Mouse (Mus musculus) hindbrain, postnatal 0 days (tissue): ENCODE measurements around the gene Fam69b. TPM values are rescaled to one million over a fixed set of nuclear protein-coding genes. Genes with fewer than 3 reads are reported as not detected.

ENCODE experiments used
- ATAC-seq: fragments of 200-750 bp; cut with Nextera tagmentation; 2 replicates; pipeline ENCODE4 v1.8.0; 2017; ENCODE audit warnings: mild to moderate bottlenecking, moderate TSS enrichment, moderate library complexity
- DNase-seq: peaks from one replicate; pipeline ENCODE4 v3.0.0-alpha.2; 2015; ENCODE audit warnings: low spot score
- H3K27ac ChIP-seq: fragments of 300-500 bp; sonication (generic); 2 replicates; pipeline ENCODE4 v1.5.1; 2014; ENCODE audit warnings: mild to moderate bottlenecking
- H3K27me3 ChIP-seq: fragments of 300-500 bp; sonication (generic); 2 replicates; pipeline ENCODE4 v1.6.1; 2014; ENCODE audit warnings: low read length, mixed read lengths; ENCODE audit not compliant: insufficient read depth
- H3K36me3 ChIP-seq: fragments of 300-500 bp; sonication (generic); 2 replicates; pipeline ENCODE4 v1.6.1; 2014; ENCODE audit warnings: low read length, mixed read lengths; ENCODE audit not compliant: insufficient read depth
- H3K4me1 ChIP-seq: fragments of 300-500 bp; sonication (generic); 2 replicates; pipeline ENCODE4 v1.6.1; 2014; ENCODE audit warnings: antibody characterized with exemption, low read length, mixed read lengths; ENCODE audit not compliant: insufficient read depth
- H3K4me2 ChIP-seq: fragments of 300-500 bp; sonication (generic); 2 replicates; pipeline ENCODE4 v1.6.1; 2014; ENCODE audit warnings: low read depth, mild to moderate bottlenecking, low read length, moderate library complexity, mixed read lengths
- H3K4me3 ChIP-seq: fragments of 300-500 bp; sonication (generic); 2 replicates; pipeline ENCODE4 v1.5.1; 2014; ENCODE audit warnings: low read length
- H3K9ac ChIP-seq: fragments of 300-500 bp; sonication (generic); replicated peaks from 2 replicates; pipeline ENCODE4 v1.6.1; 2014; ENCODE audit warnings: mild to moderate bottlenecking, low read length, moderate library complexity, mixed read lengths
- H3K9me3 ChIP-seq: fragments of 300-500 bp; sonication (generic); 2 replicates; pipeline ENCODE4 v1.6.1; 2016; ENCODE audit warnings: low read length, mixed read lengths
- CTCF ChIP-seq: IDR thresholded peaks from 2 replicates; pipeline ENCODE4 v1.5.1; 2016; ENCODE audit warnings: antibody characterized with exemption, control low read depth, low read depth
- WGBS: fragments of 180-500 bp; shearing (Covaris S2); extraction: QIAGEN DNeasy Blood & Tissue Kit; methylation state at CpG from one replicate; pipeline ENCODE4 v1.1.7; 2014; 5-methylcytosine and 5-hydroxymethylcytosine counted together
- polyA plus RNA-seq: library from polyadenylated mRNA; unstranded; fragments of >200 nt; fragmentation: Nextera tagmentation; extraction: Ambion mirVana; gene quantifications from 2 replicates; pipeline ENCODE4 v1.2.1, GENCODE M21; 2015
- total RNA-seq: library from RNA; depleted of rRNA; stranded (reverse); fragments of >200 nt; gene quantifications from 2 replicates; pipeline ENCODE4 v1.2.3, GENCODE M21; 2014

Fam69b gene
- total and polyA plus RNA-seq, 2 experiments from 2014 or later, result 142 to 302 TPM

GRCm38 (mm10) chr2:26596898-26597297, 31.4 kb upstream of the Fam69b start:
- no peak overlapping the region for H3K4me2 ChIP-seq
- H3K27me3 ChIP-seq, result no peaks in the 10 kb centered on the region
- H3K4me1 ChIP-seq, result no peaks in the 10 kb centered on the region
- no peak overlapping the region for H3K4me3 ChIP-seq
- H3K27ac ChIP-seq, result no peak overlapping the region
- no peak for DNase-seq
- 89% methylated on average over 3 of the region's 3 CpGs for WGBS
- no peak overlapping the region for H3K9ac ChIP-seq
- no peak for ATAC-seq
- no peaks in the 10 kb centered on the region for H3K36me3 ChIP-seq
- no peaks in the 10 kb centered on the region for H3K9me3 ChIP-seq
- TF ChIP-seq CTCF, result no peak

GRCm38 (mm10) chr2:26597810-26598209, 30.4 kb upstream of the Fam69b start:
- Histone ChIP-seq H3K27me3 (no peaks in the 10 kb centered on the region), H3K9ac (no peak overlapping the region), H3K36me3 (no peaks in the 10 kb centered on the region), H3K27ac (no peak overlapping the region), H3K4me1 (no peaks in the 10 kb centered on the region), H3K9me3 (no peaks in the 10 kb centered on the region), H3K4me2 (no peak overlapping the region), H3K4me3 (no peak overlapping the region)
- 93% methylated on average over 2 of the region's 2 CpGs for WGBS
- no peak for TF ChIP-seq CTCF
- DNase-seq (no peak), ATAC-seq (no peak)

- DNase-seq, result no peak
- 89% methylated on average over 3 of the region's 3 CpGs for WGBS
- TF ChIP-seq CTCF, result no peak
- Histone ChIP-seq H3K9ac (no peak overlapping the region), H3K27ac (no peak overlapping the region), H3K27me3 (no peaks in the 10 kb centered on the region), H3K4me2 (no peak overlapping the region), H3K4me1 (no peaks in the 10 kb centered on the region), H3K4me3 (no peak overlapping the region), H3K9me3 (no peaks in the 10 kb centered on the region), H3K36me3 (no peaks in the 10 kb centered on the region)
- ATAC-seq, result no peak
These were observed 29.8 kb upstream of the Fam69b start for GRCm38 (mm10) chr2:26598462-26598861.

DNA sequence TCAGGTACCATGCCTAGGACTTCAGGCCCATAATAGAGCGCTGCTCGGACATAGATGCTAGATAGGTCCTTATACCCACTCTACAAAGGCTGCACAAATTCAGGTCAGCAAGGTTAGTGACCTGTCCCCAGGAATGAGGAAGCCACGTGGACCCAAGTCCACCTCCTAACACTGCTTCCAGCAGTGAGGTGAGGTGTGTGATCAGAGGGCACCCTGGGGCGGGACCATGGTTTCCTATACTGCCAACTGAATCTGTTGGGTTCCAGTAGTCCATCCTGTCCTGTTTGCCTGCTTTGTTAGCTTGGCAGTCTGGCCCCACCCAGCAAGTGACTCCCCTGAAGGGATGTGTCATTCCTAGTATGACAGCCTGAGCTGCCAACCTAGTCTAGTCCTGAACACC, 28.3 kb upstream of the Fam69b start:
- TF ChIP-seq CTCF, result no peak
- no peak overlapping the region for H3K4me2 ChIP-seq
- no peak for DNase-seq
- H3K36me3 ChIP-seq, result no peaks in the 10 kb centered on the region
- no peak overlapping the region for H3K9ac ChIP-seq
- ATAC-seq, result no peak
- no peak overlapping the region for H3K4me3 ChIP-seq
- H3K9me3 ChIP-seq, result no peaks in the 10 kb centered on the region
- no peaks in the 10 kb centered on the region for H3K4me1 ChIP-seq
- 93% methylated on average over 4 of the region's 4 CpGs for WGBS
- H3K27me3 ChIP-seq, result no peaks in the 10 kb centered on the region
- no peak overlapping the region for H3K27ac ChIP-seq

GRCm38 (mm10) chr2:26600664-26601063, 27.6 kb upstream of the Fam69b start:
- H3K4me1 ChIP-seq, result no peaks in the 10 kb centered on the region
- no peak overlapping the region for H3K27ac ChIP-seq
- no peak for TF ChIP-seq CTCF
- DNase-seq, result no peak
- H3K4me3 ChIP-seq, result no peak overlapping the region
- no peaks in the 10 kb centered on the region for H3K27me3 ChIP-seq
- H3K36me3 ChIP-seq, result no peaks in the 10 kb centered on the region
- H3K9ac ChIP-seq, result no peak overlapping the region
- ATAC-seq, result no peak
- H3K4me2 ChIP-seq, result no peak overlapping the region
- H3K9me3 ChIP-seq, result no peaks in the 10 kb centered on the region
- WGBS, result 88% methylated on average over 2 of the region's 2 CpGs

DNA sequence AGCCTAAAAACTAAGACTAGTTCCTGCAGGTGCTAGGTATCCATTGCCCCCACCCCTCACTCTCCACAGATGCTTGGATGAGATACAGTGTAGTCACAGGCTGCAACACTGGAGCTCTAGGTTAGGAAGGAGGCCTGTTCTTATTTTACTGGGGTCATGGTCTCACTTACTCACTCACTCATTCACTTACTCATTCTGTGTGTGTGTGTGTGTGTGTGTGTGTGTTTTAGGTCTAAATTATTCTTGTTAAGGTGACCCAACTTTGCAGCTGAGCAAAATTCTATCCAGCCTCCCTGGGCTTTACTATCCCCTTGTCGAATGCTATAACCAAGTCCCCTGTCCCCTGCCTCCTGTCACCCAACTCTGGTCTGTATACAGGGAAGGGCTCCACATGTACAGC, 26.7 kb upstream of the Fam69b start:
- Histone ChIP-seq H3K4me3 (no peak overlapping the region), H3K9ac (no peak overlapping the region), H3K4me2 (no peak overlapping the region), H3K36me3 (no peaks in the 10 kb centered on the region), H3K4me1 (no peaks in the 10 kb centered on the region), H3K27me3 (no peaks in the 10 kb centered on the region), H3K9me3 (no peaks in the 10 kb centered on the region), H3K27ac (no peak overlapping the region)
- no peak for DNase-seq
- no peak for TF ChIP-seq CTCF
- ATAC-seq, result no peak
- 78% methylated on average over 1 of the region's 1 CpGs for WGBS

DNA sequence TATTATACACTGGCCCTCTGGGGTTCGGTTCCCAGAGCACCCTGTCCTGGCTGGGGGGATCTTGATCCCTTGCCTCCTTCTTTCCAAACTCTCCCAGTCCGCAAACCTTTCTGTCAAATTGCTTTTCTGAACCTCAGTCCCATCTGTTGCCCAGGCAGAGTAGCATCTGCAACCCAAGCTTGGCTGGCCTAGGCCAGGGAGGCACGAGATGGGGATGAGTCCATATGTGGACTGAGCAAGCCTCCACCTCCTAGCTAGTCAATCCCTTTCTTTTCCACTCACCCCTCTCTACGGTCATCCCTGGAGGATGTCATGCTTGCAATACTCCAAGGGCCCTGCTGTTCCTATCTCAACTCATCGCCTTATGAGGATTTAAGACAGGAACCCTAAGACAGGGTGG, 25.6 kb upstream of the Fam69b start:
- H3K9ac ChIP-seq, result no peak overlapping the region
- 84% methylated on average over 5 of the region's 5 CpGs for WGBS
- H3K4me2 ChIP-seq, result no peak overlapping the region
- no peaks in the 10 kb centered on the region for H3K9me3 ChIP-seq
- TF ChIP-seq CTCF, result no peak
- DNase-seq (no peak), ATAC-seq (no peak)
- no peak overlapping the region for H3K27ac ChIP-seq
- no peaks in the 10 kb centered on the region for H3K4me1 ChIP-seq
- no peaks in the 10 kb centered on the region for H3K36me3 ChIP-seq
- H3K4me3 ChIP-seq, result no peak overlapping the region
- no peaks in the 10 kb centered on the region for H3K27me3 ChIP-seq
